Mouse (Mus musculus) neural tube, embryonic 13.5 days (tissue): ENCODE data around the gene Osmr. TPM values are rescaled to one million over a fixed set of nuclear protein-coding genes. Genes with fewer than 3 reads are reported as not detected.

ENCODE experiments used
- polyA plus RNA-seq: library from polyadenylated mRNA; unstranded; fragments of >200 nt; fragmentation: Nextera tagmentation; extraction: Ambion mirVana; gene quantifications from 2 replicates; pipeline ENCODE4 v1.2.1, GENCODE M21; 2015

Osmr gene
- polyA plus RNA-seq, 1 experiment from 2014 or later, result 1.2 TPM

Other genes starting within 250 kb of the Osmr start
- 49.4 and 58.3 TPM in 2 replicates for gene Rictor, start 166.6 kb downstream of the Osmr start, polyA plus RNA-seq
- 23.2 and 28.1 TPM in 2 replicates for gene Lifr, start 215.6 kb upstream of the Osmr start, polyA plus RNA-seq